ENCODE assay signal across 12 mouse cellular contexts in the genomic region with DNA sequence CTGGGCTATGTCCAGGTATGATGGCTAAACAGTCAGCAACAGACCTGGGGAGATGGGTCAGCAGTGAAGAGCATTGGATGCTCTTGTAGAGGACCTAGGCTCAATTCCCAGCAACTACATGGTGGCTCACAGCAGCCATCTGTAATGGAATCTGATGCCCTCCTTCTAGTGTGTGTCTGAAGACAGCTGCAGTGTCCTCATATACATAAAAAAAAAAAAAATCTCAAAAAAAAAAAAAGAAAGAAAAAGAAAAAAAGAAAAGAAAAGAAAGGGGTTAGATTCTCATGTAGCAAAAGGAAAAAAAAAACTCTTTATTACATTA. TPM values are rescaled to one million over a fixed set of nuclear protein-coding genes. Genes with fewer than 3 reads are reported as not detected.
A peak's percentile ranks its signal among the peaks of the same experiment; 100 is the strongest.
DNase-seq lines count a peak whose midpoint lies in the region; ATAC-seq and TF ChIP-seq lines count a peak whose summit lies in the region.
"Had no signal": no experiment of that assay in that cellular context is flagged by ENCODE, and none has a peak within 500 bp of the region (broad histone marks: within the 10 kb centered on the region; RNA-seq: fewer than 3 reads in every experiment).

No protein-coding gene starts in this region.

- H3K27me3 ChIP-seq in midbrain, embryonic 11.5 days (ENCODE audit: control insufficient read depth, insufficient read depth, low read length) = no peaks in the 10 kb centered on the region
- no peaks in the 10 kb centered on the region for H3K27me3 ChIP-seq in midbrain, embryonic 14.5 days (ENCODE audit: control insufficient read depth, insufficient read depth, low read length)
- H3K27me3 ChIP-seq in Patski = no peaks in the 10 kb centered on the region
- no peaks in the 10 kb centered on the region for H3K27me3 ChIP-seq in forebrain, postnatal 0 days (ENCODE audit: insufficient read depth, low read length)
- no peaks in the 10 kb centered on the region for H3K27me3 ChIP-seq in neural tube, embryonic 14.5 days (ENCODE audit: control insufficient read depth, insufficient read depth, low read length)
- H3K27me3 ChIP-seq: kidney, embryonic 15.5 days; neural tube, embryonic 13.5 days had no signal

- 0 out of 2 replicates have a peak, but pooled peaks have one; percentile 36 for ATAC-seq in midbrain, embryonic 11.5 days (ENCODE audit: low FRiP score)
- no peak for ATAC-seq in midbrain, embryonic 14.5 days (ENCODE audit: low FRiP score, low TSS enrichment)
- ATAC-seq in Patski = no peak
- peak; percentile 42 for ATAC-seq in forebrain, postnatal 0 days
- peak; percentile 18; the same call in 1 of the 2 replicates for ATAC-seq in neural tube, embryonic 14.5 days (ENCODE audit: low read depth)

- H3K9me3 ChIP-seq in midbrain, embryonic 11.5 days (ENCODE audit: control insufficient read depth, low read length) = no peaks in the 10 kb centered on the region
- H3K9me3 ChIP-seq in midbrain, embryonic 14.5 days (ENCODE audit: control insufficient read depth, low read length) = no peaks in the 10 kb centered on the region
- no peaks in the 10 kb centered on the region for H3K9me3 ChIP-seq in forebrain, postnatal 0 days (ENCODE audit: low read length)
- no peaks in the 10 kb centered on the region for H3K9me3 ChIP-seq in neural tube, embryonic 14.5 days (ENCODE audit: control insufficient read depth, low read length)
- H3K9me3 ChIP-seq: kidney, embryonic 15.5 days; neural tube, embryonic 13.5 days had no signal

- POLR2A ChIA-PET in Patski (lab: Charles Lee) = interaction anchor here (0.6 kb wide), 1 partner anchor 994 kb away, joined by 6 read pairs; no protein-coding TSS in a partner anchor

- no peak overlapping the region for H3K4me3 ChIP-seq in midbrain, embryonic 11.5 days (ENCODE audit: low read depth, low read length)
- H3K4me3 ChIP-seq in midbrain, embryonic 14.5 days (replicated peaks; ENCODE audit: low read depth, low read length) = no peak overlapping the region
- H3K4me3 ChIP-seq in forebrain, postnatal 0 days (ENCODE audit: low read depth, low read length) = no peak overlapping the region
- H3K4me3 ChIP-seq in neural tube, embryonic 14.5 days (ENCODE audit: low read depth, low read length) = no peak overlapping the region
- H3K4me3 ChIP-seq: kidney, embryonic 15.5 days; neural tube, embryonic 13.5 days had no signal

- H3K4me1 ChIP-seq in midbrain, embryonic 11.5 days (ENCODE audit: control insufficient read depth, insufficient read depth, low read length) = 0 out of 2 replicates have a peak, but pooled peaks cover 2% of the 10 kb centered on the region
- H3K4me1 ChIP-seq in midbrain, embryonic 14.5 days (ENCODE audit: control insufficient read depth, insufficient read depth, low read length) = no peaks in the 10 kb centered on the region
- H3K4me1 ChIP-seq in forebrain, postnatal 0 days (ENCODE audit: insufficient read depth) = no peaks in the 10 kb centered on the region
- no peaks in the 10 kb centered on the region for H3K4me1 ChIP-seq in neural tube, embryonic 14.5 days (ENCODE audit: control insufficient read depth, insufficient read depth, low read length)
- H3K4me1 ChIP-seq: kidney, embryonic 15.5 days; neural tube, embryonic 13.5 days had no signal

- no peak overlapping the region for H3K27ac ChIP-seq in midbrain, embryonic 11.5 days (ENCODE audit: low read depth, low read length)
- no peak overlapping the region for H3K27ac ChIP-seq in midbrain, embryonic 14.5 days (replicated peaks; ENCODE audit: low read depth, low read length)
- H3K27ac ChIP-seq in forebrain, postnatal 0 days (ENCODE audit: low read depth, low read length) = no peak overlapping the region
- H3K27ac ChIP-seq in neural tube, embryonic 14.5 days (ENCODE audit: low read depth, low read length) = no peak overlapping the region
- H3K27ac ChIP-seq: kidney, embryonic 15.5 days; neural tube, embryonic 13.5 days had no signal

- H3K4me2 ChIP-seq in midbrain, embryonic 11.5 days = no peak overlapping the region
- H3K4me2 ChIP-seq in midbrain, embryonic 14.5 days (ENCODE audit: low read length) = no peak overlapping the region
- no peak overlapping the region for H3K4me2 ChIP-seq in forebrain, postnatal 0 days (ENCODE audit: low read depth)
- H3K4me2 ChIP-seq in neural tube, embryonic 14.5 days (ENCODE audit: low read depth, low read length) = no peak overlapping the region
- H3K4me2 ChIP-seq: kidney, embryonic 15.5 days; liver, embryonic 11.5 days; lung, embryonic 14.5 days; neural tube, embryonic 13.5 days had no signal

- CTCF ChIA-PET in Patski (lab: Charles Lee) = interaction anchor here (0.6 to 0.7 kb wide), 2 partner anchors 10 to 922 kb away, joined by 3 to 4 read pairs; no protein-coding TSS in a partner anchor

- DNase-seq in midbrain, embryonic 11.5 days (ENCODE audit: low spot score, missing footprints) = no peak
- no peak for DNase-seq in midbrain, embryonic 14.5 days
- no peak for DNase-seq in Patski (ENCODE audit: low read depth, low spot score)
- DNase-seq in forebrain, postnatal 0 days = no peak
- DNase-seq in kidney, postnatal 10 days = no peak
- no peak for DNase-seq in spleen, postnatal 36 days (ENCODE audit: low spot score in 2 of 2)

- TF ChIP-seq CTCF in Patski (IDR thresholded peaks at IDR 0.05) = peak; percentile 27
- TF ChIP-seq CTCF in forebrain, postnatal 0 days (IDR thresholded peaks at IDR 0.05; ENCODE audit: low read depth) = no peak

- in situ Hi-C loops in Patski (cut with MboI; ENCODE audit: low pct_unique_long_range_greater_than_20kb) = loop anchor here (10.0 kb wide), 1 partner anchor 812 kb away; no protein-coding TSS in a partner anchor

- H3K36me3 ChIP-seq in midbrain, embryonic 11.5 days (ENCODE audit: control insufficient read depth, insufficient read depth, low read length) = no peaks in the 10 kb centered on the region
- H3K36me3 ChIP-seq in midbrain, embryonic 14.5 days (ENCODE audit: control insufficient read depth, insufficient read depth, low read length) = peaks cover 20% of the 10 kb centered on the region
- peaks cover 7% of the 10 kb centered on the region; the same call in 1 of the 2 replicates for H3K36me3 ChIP-seq in forebrain, postnatal 0 days (ENCODE audit: insufficient read depth)
- 0 out of 2 replicates have a peak, but pooled peaks cover 4% of the 10 kb centered on the region for H3K36me3 ChIP-seq in neural tube, embryonic 14.5 days (ENCODE audit: control insufficient read depth, insufficient read depth, low read length)

- no peak overlapping the region for H3K9ac ChIP-seq in midbrain, embryonic 11.5 days (ENCODE audit: low read length)
- H3K9ac ChIP-seq in midbrain, embryonic 14.5 days (replicated peaks; ENCODE audit: low read length) = no peak overlapping the region
- no peak overlapping the region for H3K9ac ChIP-seq in forebrain, postnatal 0 days
- H3K9ac ChIP-seq in neural tube, embryonic 14.5 days (replicated peaks; ENCODE audit: low read depth, low read length) = no peak overlapping the region
- H3K9ac ChIP-seq: kidney, embryonic 15.5 days; lung, embryonic 14.5 days; neural tube, embryonic 13.5 days had no signal

RNA-seq across cellular contexts. Expression of a gene that starts 15.6 kb away (rescaled TPM):
- 14.5 and 16.6 TPM in 2 replicates for polyA plus RNA-seq in midbrain, embryonic 11.5 days (2014; fragmentation: Nextera tagmentation; extraction: Ambion mirVana)
- 16.4 and 21.2 TPM in 2 replicates for polyA plus RNA-seq in midbrain, embryonic 14.5 days (2014; fragmentation: Nextera tagmentation; extraction: Ambion mirVana)
- 8.0 TPM for polyA plus RNA-seq in Patski (2021)
- total RNA-seq in forebrain, postnatal 0 days (2014; rRNA removed) = 14.6 and 18.2 TPM in 2 replicates
- polyA plus RNA-seq in forebrain, postnatal 0 days (2015; fragmentation: Nextera tagmentation; extraction: Ambion mirVana) = 13.2 and 15.0 TPM in 2 replicates
- 21.5 and 26.8 TPM in 2 replicates for polyA plus RNA-seq in neural tube, embryonic 14.5 days (2014; fragmentation: Nextera tagmentation; extraction: Ambion mirVana)

RNA-seq across cellular contexts. Expression of a gene that starts 25.3 kb away (rescaled TPM):
- 118 and 132 TPM in 2 replicates for polyA plus RNA-seq in midbrain, embryonic 11.5 days (2014; fragmentation: Nextera tagmentation; extraction: Ambion mirVana)
- 119 and 123 TPM in 2 replicates for polyA plus RNA-seq in midbrain, embryonic 14.5 days (2014; fragmentation: Nextera tagmentation; extraction: Ambion mirVana)
- polyA plus RNA-seq in Patski (2021) = 365 TPM
- 2,036 and 2,577 TPM in 2 replicates for total RNA-seq in forebrain, postnatal 0 days (2014; rRNA removed)
- polyA plus RNA-seq in forebrain, postnatal 0 days (2015; fragmentation: Nextera tagmentation; extraction: Ambion mirVana) = 134 and 170 TPM in 2 replicates
- polyA plus RNA-seq in neural tube, embryonic 14.5 days (2014; fragmentation: Nextera tagmentation; extraction: Ambion mirVana) = 99.8 and 115 TPM in 2 replicates

RNA-seq across cellular contexts. Expression of a gene that starts 38.9 kb away (rescaled TPM):
- not detected in 2 replicates for polyA plus RNA-seq in midbrain, embryonic 11.5 days (2014; fragmentation: Nextera tagmentation; extraction: Ambion mirVana)
- polyA plus RNA-seq in midbrain, embryonic 14.5 days (2014; fragmentation: Nextera tagmentation; extraction: Ambion mirVana) = not detected in 2 replicates
- polyA plus RNA-seq in Patski (2021) = not detected
- total RNA-seq in forebrain, postnatal 0 days (2014; rRNA removed) = 0.10 TPM in 1 of 2 replicates, not detected in the other
- 0.10 TPM in 1 of 2 replicates, not detected in the other for polyA plus RNA-seq in forebrain, postnatal 0 days (2015; fragmentation: Nextera tagmentation; extraction: Ambion mirVana)
- not detected in 2 replicates for polyA plus RNA-seq in neural tube, embryonic 14.5 days (2014; fragmentation: Nextera tagmentation; extraction: Ambion mirVana)
- total RNA-seq: common myeloid progenitor, adult 5-6 weeks had no signal
- polyA plus RNA-seq: liver, embryonic 11.5 days; lung, embryonic 14.5 days; neural tube, embryonic 13.5 days had no signal

Comparison
In these comparisons a context has a peak if more than half of its experiments do, and no peak if none do; other contexts are left out.
1. ATAC-seq: peak in midbrain, embryonic 11.5 days (single experiment), forebrain, postnatal 0 days (single experiment) and neural tube, embryonic 14.5 days (single experiment); none in midbrain, embryonic 14.5 days (single experiment) and Patski (single experiment).